Mouse (Mus musculus) CH12.LX (cell line): ENCODE measurements at regions not wholly inside any gene's neighbourhood (a gene's known extent, or its start where the extent isn't known, plus 50 kb on each side); places are given as distances from the start of the nearest gene placed in this dataset.

Experiments used
- DNase-seq: peaks from one replicate; pipeline ENCODE4 v3.0.0-alpha.2; 2013; ENCODE audit errors: extremely low read depth
- H3K27ac ChIP-seq: 2 replicates; pipeline ENCODE4 v1.5.1; 2012; ENCODE audit warnings: low read depth, mild to moderate bottlenecking, control low read depth, moderate library complexity; ENCODE audit not compliant: insufficient read depth
- H3K27me3 ChIP-seq: replicated peaks from 2 replicates; pipeline ENCODE3; 2012; ENCODE audit warnings: inconsistent platforms
- H3K36me3 ChIP-seq, 2 experiments: replicated peaks in 1 of 2; 2 replicates each; pipeline versions ENCODE3 to v1.6.1; 2012; ENCODE audit warnings: inconsistent platforms in 1 of 2, low read length in 1 of 2, mild to moderate bottlenecking in 1 of 2, mixed read lengths in 1 of 2, moderate library complexity in 1 of 2; ENCODE audit not compliant: control insufficient read depth in 1 of 2, insufficient read depth in 1 of 2
- H3K4me1 ChIP-seq, 2 experiments: 2 replicates each; pipeline ENCODE4 v1.6.1; 2012; ENCODE audit warnings: inconsistent platforms in 1 of 2, moderate library complexity in 1 of 2; ENCODE audit not compliant: insufficient read depth in 2 of 2, control insufficient read depth in 1 of 2
- H3K4me2 ChIP-seq: 2 replicates; pipeline ENCODE4 v1.6.1; 2012; ENCODE audit warnings: low read depth, mild to moderate bottlenecking, control low read depth; ENCODE audit not compliant: poor library complexity, insufficient read depth, severe bottlenecking
- H3K4me3 ChIP-seq, 3 experiments: fragments of 150-350 bp in 1 of 3; sonication (generic) in 1 of 3; replicated peaks in 1 of 3; 2 replicates each; pipeline versions ENCODE3 to v1.5.1; 2011 to 2012; ENCODE audit warnings: low read depth in 2 of 3, low read length in 2 of 3, mild to moderate bottlenecking in 2 of 3, moderate library complexity in 2 of 3, control low read depth in 1 of 3, improper control_type of control experiment in 1 of 3, inconsistent platforms in 1 of 3, mixed read lengths in 1 of 3; ENCODE audit not compliant: poor library complexity in 1 of 3
- H3K79me2 ChIP-seq: replicated peaks from 2 replicates; pipeline ENCODE4 v1.6.1; 2012; ENCODE audit warnings: mild to moderate bottlenecking, moderate library complexity; ENCODE audit not compliant: control insufficient read depth, poor library complexity, insufficient read depth, severe bottlenecking; ENCODE audit errors: extremely low read depth
- H3K9ac ChIP-seq: 2 replicates; pipeline ENCODE4 v1.6.1; 2012; ENCODE audit warnings: low read depth, mild to moderate bottlenecking, control low read depth, moderate library complexity; ENCODE audit not compliant: insufficient read depth
- H3K9me3 ChIP-seq: replicated peaks from 2 replicates; pipeline ENCODE3; 2012; ENCODE audit warnings: low read length, inconsistent platforms, mixed read lengths
- BHLHE40 ChIP-seq: IDR thresholded peaks from 2 replicates; pipeline ENCODE4 v1.6.1; 2011; ENCODE audit warnings: mild to moderate bottlenecking, low read depth, low read length, improper control_type of control experiment
- CHD1 ChIP-seq: IDR thresholded peaks from 2 replicates; pipeline ENCODE4 v1.6.1; 2012; ENCODE audit warnings: low read depth, low read length, improper control_type of control experiment, inconsistent platforms
- CHD2 ChIP-seq: IDR thresholded peaks from 2 replicates; pipeline ENCODE4 v1.6.1; 2011; ENCODE audit warnings: low read length, improper control_type of control experiment
- CTCF ChIP-seq, 2 experiments: IDR thresholded peaks in 1 of 2; conservative IDR thresholded peaks in 1 of 2; 2 replicates each; pipeline ENCODE4 v1.5.1; 2011 to 2012; ENCODE audit warnings: low read depth in 2 of 2, low read length in 2 of 2, improper control_type of control experiment in 1 of 2, inconsistent platforms in 1 of 2, mild to moderate bottlenecking in 1 of 2, moderate library complexity in 1 of 2
- E2F4 ChIP-seq: IDR thresholded peaks from 2 replicates; pipeline ENCODE4 v1.6.1; 2011; ENCODE audit warnings: low read depth, low read length, improper control_type of control experiment; ENCODE audit not compliant: insufficient replicate concordance
- ELF1 ChIP-seq: IDR thresholded peaks from 2 replicates; pipeline ENCODE4 v1.6.1; 2014; ENCODE audit warnings: low read depth, mild to moderate bottlenecking, inconsistent platforms, low read length, improper control_type of control experiment
- EP300 ChIP-seq: IDR thresholded peaks from 2 replicates; pipeline ENCODE4 v1.6.1; 2011; ENCODE audit warnings: low read length, improper control_type of control experiment
- ETS1 ChIP-seq: conservative IDR thresholded peaks from 2 replicates; pipeline ENCODE4 v1.6.1; 2012; ENCODE audit warnings: low read depth, mild to moderate bottlenecking, inconsistent platforms, low read length, improper control_type of control experiment, moderate library complexity
- HCFC1 ChIP-seq: IDR thresholded peaks from 2 replicates; pipeline ENCODE4 v1.6.1; 2012; ENCODE audit warnings: low read depth, mild to moderate bottlenecking, inconsistent platforms, low read length, improper control_type of control experiment
- JUN ChIP-seq: IDR thresholded peaks from 2 replicates; pipeline ENCODE4 v1.6.1; 2011; ENCODE audit warnings: low read depth, mild to moderate bottlenecking, low read length, improper control_type of control experiment, moderate library complexity; ENCODE audit not compliant: insufficient read depth
- JUND ChIP-seq: conservative IDR thresholded peaks from 2 replicates; pipeline ENCODE4 v1.6.1; 2011; ENCODE audit warnings: low read depth, low read length, improper control_type of control experiment
- KAT2A ChIP-seq: IDR thresholded peaks from 2 replicates; pipeline ENCODE4 v1.6.1; 2012; ENCODE audit warnings: low read length, improper control_type of control experiment, inconsistent platforms; ENCODE audit not compliant: insufficient replicate concordance
- MAX ChIP-seq: IDR thresholded peaks from 2 replicates; pipeline ENCODE4 v1.6.1; 2011; ENCODE audit warnings: low read length, improper control_type of control experiment
- MAZ ChIP-seq: IDR thresholded peaks from 2 replicates; pipeline ENCODE4 v1.6.1; 2012; ENCODE audit warnings: low read depth, mild to moderate bottlenecking, inconsistent platforms, low read length, improper control_type of control experiment, moderate library complexity
- MEF2A ChIP-seq: IDR thresholded peaks from 2 replicates; pipeline ENCODE4 v1.6.1; 2014; ENCODE audit warnings: low read depth, mild to moderate bottlenecking, inconsistent platforms, low read length, improper control_type of control experiment, borderline replicate concordance
- MXI1 ChIP-seq: IDR thresholded peaks from 2 replicates; pipeline ENCODE4 v1.6.1; 2011; ENCODE audit warnings: mild to moderate bottlenecking, low read depth, low read length, improper control_type of control experiment
- NRF1 ChIP-seq: IDR thresholded peaks from 2 replicates; pipeline ENCODE4 v1.6.1; 2014; ENCODE audit warnings: low read depth, mild to moderate bottlenecking, inconsistent platforms, low read length, improper control_type of control experiment, moderate library complexity
- PAX5 ChIP-seq: IDR thresholded peaks from 2 replicates; pipeline ENCODE4 v1.6.1; 2012; ENCODE audit warnings: low read length, inconsistent platforms, mixed read lengths
- POLR2A ChIP-seq: IDR thresholded peaks from 2 replicates; pipeline ENCODE4 v1.6.1; 2011; ENCODE audit warnings: low read depth, mild to moderate bottlenecking, improper control_type of control experiment, low read length
- POLR2AphosphoS2 ChIP-seq: IDR thresholded peaks from 2 replicates; pipeline ENCODE4 v1.6.1; 2011; ENCODE audit warnings: low read depth, low read length, improper control_type of control experiment
- RCOR1 ChIP-seq: conservative IDR thresholded peaks from 2 replicates; pipeline ENCODE4 v1.6.1; 2012; ENCODE audit warnings: low read depth, mild to moderate bottlenecking, inconsistent platforms, low read length, improper control_type of control experiment
- SIN3A ChIP-seq: IDR thresholded peaks from 2 replicates; pipeline ENCODE4 v1.6.1; 2012; ENCODE audit warnings: low read length, improper control_type of control experiment, inconsistent platforms
- TBP ChIP-seq: conservative IDR thresholded peaks from 2 replicates; pipeline ENCODE4 v1.6.1; 2011; ENCODE audit warnings: low read depth, low read length, improper control_type of control experiment
- TCF12 ChIP-seq: IDR thresholded peaks from 2 replicates; pipeline ENCODE4 v1.6.1; 2014; ENCODE audit warnings: low read depth, mild to moderate bottlenecking, inconsistent platforms, low read length, improper control_type of control experiment
- USF1 ChIP-seq: IDR thresholded peaks from 2 replicates; pipeline ENCODE4 v1.6.1; 2014; ENCODE audit warnings: low read depth, mild to moderate bottlenecking, inconsistent platforms, low read length, improper control_type of control experiment
- USF2 ChIP-seq: conservative IDR thresholded peaks from 2 replicates; pipeline ENCODE4 v1.6.1; 2011; ENCODE audit warnings: low read depth, low read length, improper control_type of control experiment
- ZC3H11A ChIP-seq: IDR thresholded peaks from 2 replicates; pipeline ENCODE4 v1.6.1; 2012; ENCODE audit warnings: low read depth, mild to moderate bottlenecking, inconsistent platforms, low read length, improper control_type of control experiment
- ZKSCAN1 ChIP-seq: IDR thresholded peaks from 2 replicates; pipeline ENCODE4 v1.6.1; 2012; ENCODE audit warnings: low read depth, inconsistent platforms, low read length, improper control_type of control experiment, borderline replicate concordance
- ZNF384 ChIP-seq: IDR thresholded peaks from 2 replicates; pipeline ENCODE4 v1.6.1; 2012; ENCODE audit warnings: low read depth, low read length, improper control_type of control experiment, inconsistent platforms
- dilution Hi-C: fragments of 300-500 bp; cut with MboI; formaldehyde crosslinking; loops from 2 replicates; pipeline ENCODE4 v1.14.3; 2020; ENCODE audit warnings: low sequenced_read_pairs; ENCODE audit not compliant: extremely low pct_unique_long_range_greater_than_20kb, extremely low pct_ligation_motif_present
- in situ Hi-C: fragments of 300-500 bp; cut with MboI; formaldehyde crosslinking; loops from 3 replicates; pipeline ENCODE4 v1.14.3; 2019; ENCODE audit warnings: low sequenced_read_pairs, low pct_ligation_motif_present, low pct_unique_long_range_greater_than_20kb, mixed read lengths

DNA sequence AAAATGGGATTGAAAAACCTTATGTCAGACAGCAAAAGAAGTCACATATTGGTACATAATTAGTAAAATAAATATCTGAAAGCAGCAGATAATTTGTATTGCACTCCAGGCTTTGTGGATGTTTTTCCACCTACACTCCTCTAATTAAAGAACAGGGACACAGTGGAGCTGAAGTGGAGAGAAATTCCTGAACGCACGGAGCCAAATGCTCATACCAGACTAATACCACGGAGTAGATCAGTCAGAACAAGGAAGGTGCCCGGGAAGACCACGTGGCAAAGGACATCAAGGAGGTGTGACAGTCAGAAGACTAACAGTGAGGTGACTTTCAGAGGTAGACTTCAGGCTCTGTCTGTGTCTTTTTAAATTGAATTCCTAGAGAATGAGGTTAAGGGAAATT is 268.0 kb upstream of the Pik3r1 start:
- H3K79me2 ChIP-seq = no peaks in the 10 kb centered on the region
- no peak for TF ChIP-seq EP300
- no peak for TF ChIP-seq SIN3A
- TF ChIP-seq NRF1 = no peak
- no peak for TF ChIP-seq HCFC1
- no peak for TF ChIP-seq POLR2A
- TF ChIP-seq ZKSCAN1 = no peak
- TF ChIP-seq BHLHE40 = no peak
- TF ChIP-seq RCOR1 = no peak
- TF ChIP-seq CHD1 = no peak
- TF ChIP-seq MAZ = no peak
- TF ChIP-seq USF1 = no peak
- TF ChIP-seq TCF12 = no peak
- no peak for TF ChIP-seq ZNF384
- TF ChIP-seq CHD2 = no peak
- no peak for TF ChIP-seq E2F4
- no peak for TF ChIP-seq ETS1
- H3K4me3 ChIP-seq = no peak overlapping the region
- H3K36me3 ChIP-seq = no peaks in the 10 kb centered on the region
- in situ Hi-C loops (no loop called here), dilution Hi-C loops (no loop called here)
- no peak overlapping the region for H3K27ac ChIP-seq
- no peaks in the 10 kb centered on the region for H3K27me3 ChIP-seq
- no peak overlapping the region for H3K4me2 ChIP-seq
- no peaks in the 10 kb centered on the region for H3K4me1 ChIP-seq
- H3K9me3 ChIP-seq = no peaks in the 10 kb centered on the region
- no peak for DNase-seq
- no peak overlapping the region for H3K9ac ChIP-seq

DNA sequence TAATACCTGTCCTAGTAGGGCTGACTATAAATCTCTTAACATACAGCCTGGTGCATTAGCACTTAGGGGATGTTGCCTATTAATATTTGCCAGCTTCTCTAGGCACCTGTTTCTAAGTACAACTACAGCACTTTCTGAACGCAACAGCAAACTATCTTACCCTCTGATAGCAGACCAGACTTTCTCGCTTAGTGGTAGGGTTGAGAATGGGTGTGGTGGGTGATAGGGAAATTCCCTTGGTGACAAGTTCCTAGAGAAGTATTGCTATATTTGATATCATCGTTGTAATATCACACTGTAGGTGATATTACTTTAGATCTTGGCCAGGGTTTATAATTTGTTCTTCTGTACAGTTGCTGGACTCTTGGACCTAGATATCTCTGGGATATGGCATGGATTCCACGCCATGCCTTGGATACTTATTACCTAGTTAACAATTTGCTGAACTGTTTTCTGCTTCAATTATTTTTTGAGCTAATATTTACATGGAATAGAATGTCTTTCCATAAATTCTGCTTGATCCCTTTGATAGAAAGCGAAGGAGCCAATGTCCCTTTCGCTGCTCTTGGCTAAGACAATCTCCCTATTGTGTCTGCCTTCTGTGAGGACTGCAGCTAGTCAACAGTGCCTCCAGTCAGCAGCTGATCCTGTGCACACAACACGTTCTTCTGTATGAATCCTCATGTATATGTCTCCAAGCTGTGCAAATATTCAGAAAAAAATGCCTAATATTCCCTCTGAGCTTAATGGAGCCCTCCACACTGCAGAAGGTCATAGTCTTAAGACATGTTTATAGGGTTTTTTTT is 269.0 kb upstream of the Pik3r1 start:
- H3K27me3 ChIP-seq = no peaks in the 10 kb centered on the region
- H3K9me3 ChIP-seq = no peaks in the 10 kb centered on the region
- in situ Hi-C loops (no loop called here), dilution Hi-C loops (no loop called here)
- no peak overlapping the region for H3K4me2 ChIP-seq
- H3K27ac ChIP-seq = no peak overlapping the region
- H3K9ac ChIP-seq = no peak overlapping the region
- no peak for DNase-seq
- H3K4me3 ChIP-seq = no peak overlapping the region
- H3K79me2 ChIP-seq = no peaks in the 10 kb centered on the region
- TF ChIP-seq MEF2A (no peak), POLR2AphosphoS2 (no peak), ELF1 (no peak), TCF12 (no peak), ZNF384 (no peak), JUND (no peak), PAX5 (no peak), CTCF (conservative IDR thresholded peaks at IDR 0.05 in 1 of 2, IDR thresholded peaks at IDR 0.05 in 1 of 2; ENCODE audit: low read depth in 2 of 2, low read length in 2 of 2) (no peak), MXI1 (no peak), HCFC1 (no peak), USF2 (no peak), JUN (no peak), KAT2A (no peak), ZC3H11A (no peak), MAX (no peak), TBP (no peak), SIN3A (no peak), POLR2A (no peak)
- H3K36me3 ChIP-seq = no peaks in the 10 kb centered on the region
- H3K4me1 ChIP-seq = no peaks in the 10 kb centered on the region
